Mouse (Mus musculus): ENCODE measurements around the gene Ubl4b. TPM values are rescaled to one million over a fixed set of nuclear protein-coding genes. Genes with fewer than 3 reads are reported as not detected.

Gene Ubl4b
- polyA plus RNA-seq, 1 experiment: not detected

DNA sequence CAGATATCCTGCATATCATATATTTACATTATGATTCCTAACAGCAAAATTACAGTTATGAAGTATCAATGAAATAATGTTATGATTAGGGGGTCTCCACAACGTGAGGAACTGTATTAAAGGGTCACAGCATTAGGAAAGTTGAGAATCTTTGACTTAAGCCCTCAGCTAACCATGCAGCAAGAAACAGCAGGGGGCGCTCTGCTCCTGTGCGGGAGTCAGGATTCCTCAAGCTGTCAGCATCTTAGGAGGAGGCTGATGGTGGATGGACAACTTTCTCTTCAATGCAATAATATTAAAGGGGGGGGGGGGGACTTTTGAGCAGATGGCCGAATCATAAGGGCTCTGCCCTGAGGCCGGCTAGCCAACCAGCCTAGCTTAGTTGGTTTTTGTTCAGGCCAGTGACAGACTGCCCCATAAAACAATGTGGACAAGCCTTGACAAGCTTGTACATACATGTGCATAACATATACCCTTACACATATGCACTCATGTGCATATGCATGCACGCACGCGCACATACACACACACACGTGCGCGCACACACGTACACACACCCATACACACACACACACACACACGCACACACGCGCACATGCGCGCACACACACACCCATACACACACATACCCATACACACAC lies 4.3 kb downstream of the Ubl4b start:
- Histone ChIP-seq H3K36me3 (ENCODE audit: control insufficient read depth, insufficient read depth) (no peaks in the 10 kb centered on the region), H3K79me2 (ENCODE audit: control insufficient read depth, insufficient read depth) (no peaks in the 10 kb centered on the region)

DNA sequence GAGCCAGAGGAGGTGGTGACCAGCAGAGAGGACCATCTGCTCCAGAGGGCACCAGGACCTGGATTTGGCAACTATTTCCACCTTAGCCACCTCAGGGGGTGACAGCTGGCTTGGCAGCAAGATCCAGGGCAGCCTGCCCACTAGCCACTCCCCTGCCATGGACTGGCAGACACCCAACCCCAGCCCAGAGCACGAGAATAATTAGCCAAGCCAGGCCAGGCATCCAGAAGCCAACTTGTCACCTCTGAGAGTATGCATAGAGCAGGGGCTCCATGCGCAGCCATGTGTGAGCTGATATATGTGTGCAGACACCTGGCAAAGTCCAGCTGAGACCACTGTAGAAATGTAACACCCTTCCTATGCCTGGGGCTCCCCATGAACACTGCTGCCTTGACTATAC lies 7.9 kb downstream of the Ubl4b start:
- TF ChIP-seq USF1 (IDR thresholded peaks at IDR 0.05; ENCODE audit: low read depth) (no peak), MAX (IDR thresholded peaks at IDR 0.05) (no peak), MYOD1 (IDR thresholded peaks at IDR 0.05; ENCODE audit: control insufficient read depth, insufficient read length, low read depth) (peak; percentile 1), CTCF (IDR thresholded peaks at IDR 0.05; ENCODE audit: control insufficient read depth, insufficient read depth, insufficient read length) (no peak), MYOG (IDR thresholded peaks at IDR 0.05; ENCODE audit: control insufficient read depth, extremely low read depth, insufficient read length) (no peak)
- H3K79me3 ChIP-seq (ENCODE audit: low read depth): no peaks in the 10 kb centered on the region
- no peak overlapping the region for H3ac ChIP-seq (ENCODE audit: control insufficient read depth, insufficient read length, low read depth)
- no peaks in the 10 kb centered on the region for H3K79me2 ChIP-seq (ENCODE audit: control insufficient read depth, insufficient read depth)
- H3K36me3 ChIP-seq (ENCODE audit: control insufficient read depth, insufficient read depth): no peaks in the 10 kb centered on the region
- H3K4me3 ChIP-seq (ENCODE audit: insufficient read depth, poor library complexity, severe bottlenecking): no peak overlapping the region
- peaks cover under 1% of the 10 kb centered on the region for H3K27me3 ChIP-seq (ENCODE audit: control insufficient read depth, insufficient read depth, insufficient read length)

More for the DNA sequence above, 4.3 kb downstream of the Ubl4b start:
- H3K27me3 ChIP-seq (ENCODE audit: control insufficient read depth, insufficient read depth, insufficient read length): peaks cover 27% of the 10 kb centered on the region
- H3K79me3 ChIP-seq (ENCODE audit: low read depth): no peaks in the 10 kb centered on the region
- TF ChIP-seq MYOD1 (IDR thresholded peaks at IDR 0.05; ENCODE audit: control insufficient read depth, insufficient read length, low read depth): no peak
- peak; percentile 66 for TF ChIP-seq CTCF (IDR thresholded peaks at IDR 0.05; ENCODE audit: control insufficient read depth, insufficient read depth, insufficient read length)
- no peak overlapping the region for H3ac ChIP-seq (ENCODE audit: control insufficient read depth, insufficient read length, low read depth)
- H3K4me3 ChIP-seq (ENCODE audit: insufficient read depth, poor library complexity, severe bottlenecking): no peak overlapping the region

DNA sequence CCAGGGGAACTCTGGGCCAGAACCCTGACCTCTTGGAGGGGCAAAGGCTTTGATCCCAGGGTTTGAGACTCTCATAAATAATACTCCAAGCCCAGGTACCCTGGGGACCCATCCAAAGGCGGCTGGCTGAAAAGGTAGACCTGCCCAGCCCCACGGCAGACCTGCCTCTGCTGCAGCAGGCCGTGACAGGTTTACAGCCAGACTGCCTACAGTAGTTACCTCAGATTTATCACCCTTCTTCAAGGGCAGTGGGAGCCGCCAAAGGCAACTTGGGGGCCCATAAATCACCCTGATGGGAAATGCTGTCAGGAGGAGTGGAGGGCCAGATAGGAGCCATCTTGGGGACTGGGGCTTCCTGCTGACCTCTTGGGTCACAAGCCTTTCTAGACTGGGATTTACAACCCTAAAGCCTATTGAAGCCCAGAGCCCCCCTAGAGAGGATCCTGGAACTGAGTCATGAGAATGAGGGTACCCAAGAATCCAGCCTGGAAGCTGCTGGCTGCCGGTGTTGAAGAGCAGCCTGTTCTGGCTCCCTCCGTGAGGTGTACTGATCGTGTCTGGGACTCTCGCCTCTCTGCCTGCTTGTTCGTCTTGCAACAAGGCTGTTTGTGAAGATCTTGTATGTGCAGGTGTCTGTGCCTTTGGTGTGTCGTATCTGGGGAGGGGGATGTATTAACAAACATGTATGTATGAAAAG lies 9.0 kb downstream of the Ubl4b start:
- Histone ChIP-seq H3K4me3 (ENCODE audit: insufficient read depth, poor library complexity, severe bottlenecking) (no peak overlapping the region), H3K79me2 (ENCODE audit: control insufficient read depth, insufficient read depth) (no peaks in the 10 kb centered on the region), H3K27me3 (ENCODE audit: control insufficient read depth, insufficient read depth, insufficient read length) (no peaks in the 10 kb centered on the region), H3K36me3 (ENCODE audit: control insufficient read depth, insufficient read depth) (no peaks in the 10 kb centered on the region), H3K79me3 (ENCODE audit: low read depth) (no peaks in the 10 kb centered on the region), H3ac (ENCODE audit: control insufficient read depth, insufficient read length, low read depth) (no peak overlapping the region)
- TF ChIP-seq USF1 (IDR thresholded peaks at IDR 0.05; ENCODE audit: low read depth) (no peak), CEBPB (IDR thresholded peaks at IDR 0.05; ENCODE audit: low read depth) (no peak), FOSL1 (IDR thresholded peaks at IDR 0.05; ENCODE audit: insufficient read depth, low read length, poor library complexity, severe bottlenecking) (no peak), CTCF (IDR thresholded peaks at IDR 0.05; ENCODE audit: control insufficient read depth, insufficient read depth, insufficient read length) (no peak), MAX (IDR thresholded peaks at IDR 0.05) (no peak), MYOD1 (IDR thresholded peaks at IDR 0.05; ENCODE audit: control insufficient read depth, insufficient read length, low read depth) (no peak), MYOG (IDR thresholded peaks at IDR 0.05; ENCODE audit: control insufficient read depth, extremely low read depth, insufficient read length) (no peak)

DNA sequence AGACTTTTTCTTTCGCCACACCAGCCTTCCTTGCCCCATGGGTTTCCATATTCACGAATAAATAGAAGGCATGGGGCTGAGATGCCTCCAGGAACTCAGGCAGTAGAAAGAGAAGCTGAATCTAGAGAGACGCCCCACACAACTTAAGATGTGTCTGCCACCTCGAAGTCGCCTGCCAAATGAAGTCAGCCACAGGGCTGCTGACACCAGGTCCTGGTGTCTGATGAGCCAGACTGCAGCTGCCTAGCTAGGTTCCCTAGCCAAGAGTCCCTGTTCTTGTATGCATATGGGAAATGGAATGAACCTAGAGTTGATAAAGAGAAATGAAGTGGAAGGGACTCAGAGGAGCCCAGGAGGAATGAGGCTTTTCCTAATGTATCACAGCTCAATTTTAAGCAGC lies 9.6 kb downstream of the Ubl4b start:
- H3K36me3 ChIP-seq (ENCODE audit: control insufficient read depth, insufficient read depth): no peaks in the 10 kb centered on the region
- H3K79me2 ChIP-seq (ENCODE audit: control insufficient read depth, insufficient read depth): no peaks in the 10 kb centered on the region
- no peaks in the 10 kb centered on the region for H3K27me3 ChIP-seq (ENCODE audit: control insufficient read depth, insufficient read depth, insufficient read length)
- TF ChIP-seq CTCF (IDR thresholded peaks at IDR 0.05; ENCODE audit: control insufficient read depth, insufficient read depth, insufficient read length) (no peak), USF1 (IDR thresholded peaks at IDR 0.05; ENCODE audit: low read depth) (no peak), MYOD1 (IDR thresholded peaks at IDR 0.05; ENCODE audit: control insufficient read depth, insufficient read length, low read depth) (no peak), CEBPB (IDR thresholded peaks at IDR 0.05; ENCODE audit: low read depth) (no peak), MYOG (IDR thresholded peaks at IDR 0.05; ENCODE audit: control insufficient read depth, extremely low read depth, insufficient read length) (no peak), FOSL1 (IDR thresholded peaks at IDR 0.05; ENCODE audit: insufficient read depth, low read length, poor library complexity, severe bottlenecking) (no peak), MAX (IDR thresholded peaks at IDR 0.05) (no peak)
- H3ac ChIP-seq (ENCODE audit: control insufficient read depth, insufficient read length, low read depth): no peak overlapping the region
- H3K4me3 ChIP-seq (ENCODE audit: insufficient read depth, poor library complexity, severe bottlenecking): no peak overlapping the region
- H3K79me3 ChIP-seq (ENCODE audit: low read depth): no peaks in the 10 kb centered on the region

DNA sequence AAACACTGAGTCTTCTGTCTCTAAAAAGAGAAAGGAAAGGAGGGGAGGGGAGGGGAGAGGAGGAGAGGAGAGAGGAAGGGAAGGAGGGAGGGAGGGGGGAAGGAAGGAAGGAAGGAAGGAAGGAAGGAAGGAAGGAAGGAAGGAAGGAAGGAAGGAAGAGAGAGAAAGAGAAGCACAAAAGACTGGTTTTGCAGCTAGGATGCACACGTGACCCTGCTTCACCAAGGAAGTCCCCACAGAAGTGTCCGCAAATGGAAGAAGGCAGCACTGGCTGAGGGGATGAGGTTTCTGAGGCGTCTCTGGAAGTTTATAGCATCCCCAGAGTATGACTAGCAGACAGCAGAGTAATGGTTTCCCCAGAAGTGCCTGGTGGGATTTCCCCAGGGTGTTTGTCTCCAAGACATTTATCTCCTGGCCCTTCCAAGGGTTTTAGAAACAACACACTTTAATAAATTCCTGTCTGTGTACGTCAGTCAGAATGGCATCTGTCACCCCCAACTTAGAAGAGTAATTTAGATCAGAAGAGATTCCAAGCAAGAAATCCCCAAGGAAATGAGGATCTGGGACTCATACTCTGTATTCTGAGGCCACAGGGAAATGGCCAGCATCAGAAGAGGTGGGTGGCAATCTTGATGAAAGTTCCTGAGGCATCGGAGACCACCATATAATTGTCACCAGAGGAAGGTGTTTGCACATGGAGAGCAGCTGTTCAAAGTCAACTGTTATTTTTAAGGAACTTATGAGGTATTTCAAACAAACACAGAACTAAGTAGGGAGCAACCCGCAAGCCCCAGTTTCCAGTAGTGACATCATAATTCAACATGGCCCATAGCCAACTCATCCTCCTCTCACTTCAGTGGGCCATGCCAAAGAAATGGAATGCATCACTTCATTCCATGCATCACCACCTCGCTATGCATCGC lies 11.5 kb downstream of the Ubl4b start:
- no peak overlapping the region for H3ac ChIP-seq (ENCODE audit: control insufficient read depth, insufficient read length, low read depth)
- peak; percentile 91 for TF ChIP-seq USF1 (IDR thresholded peaks at IDR 0.05; ENCODE audit: low read depth)
- TF ChIP-seq MAX (IDR thresholded peaks at IDR 0.05): peak; percentile 28
- no peak for TF ChIP-seq MYOD1 (IDR thresholded peaks at IDR 0.05; ENCODE audit: control insufficient read depth, insufficient read length, low read depth)
- TF ChIP-seq FOSL1 (IDR thresholded peaks at IDR 0.05; ENCODE audit: insufficient read depth, low read length, poor library complexity, severe bottlenecking): no peak
- H3K79me2 ChIP-seq (ENCODE audit: control insufficient read depth, insufficient read depth): no peaks in the 10 kb centered on the region
- no peaks in the 10 kb centered on the region for H3K79me3 ChIP-seq (ENCODE audit: low read depth)
- H3K36me3 ChIP-seq (ENCODE audit: control insufficient read depth, insufficient read depth): no peaks in the 10 kb centered on the region
- no peaks in the 10 kb centered on the region for H3K27me3 ChIP-seq (ENCODE audit: control insufficient read depth, insufficient read depth, insufficient read length)
- H3K4me3 ChIP-seq (ENCODE audit: insufficient read depth, poor library complexity, severe bottlenecking): no peak overlapping the region
